Mouse (Mus musculus): ENCODE results near the gene Kansl1l. TPM values are rescaled to one million over a fixed set of nuclear protein-coding genes. Genes with fewer than 3 reads are reported as not detected.
A peak's percentile ranks its signal among the peaks of the same experiment; 100 is the strongest.

Gene Kansl1l
- polyA plus RNA-seq, 1 experiment: 10.4 TPM

DNA sequence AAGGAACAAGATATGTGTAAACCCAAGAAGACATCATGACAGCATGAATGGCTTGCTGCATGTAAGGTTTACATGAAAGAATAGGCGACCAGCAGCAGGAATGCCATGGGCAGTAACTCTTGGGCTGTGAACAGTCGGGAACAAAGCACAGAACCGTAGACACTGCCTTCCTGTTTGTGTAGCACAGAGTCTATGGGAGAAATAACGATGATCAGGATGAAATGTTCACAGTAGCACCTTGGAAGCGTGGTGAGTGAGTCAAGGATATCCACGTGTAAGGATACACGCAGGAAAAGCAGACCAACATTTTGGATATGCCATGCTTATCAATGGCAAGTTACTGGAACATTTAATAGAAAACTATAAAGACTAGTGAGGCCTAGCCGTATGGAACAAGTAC lies 2.6 kb downstream of the Kansl1l start:
- no peak for DNase-seq
- H3K27ac ChIP-seq (ENCODE audit: insufficient read depth, low read length): no peak overlapping the region
- no peaks in the 10 kb centered on the region for H3K4me1 ChIP-seq (ENCODE audit: control insufficient read depth, insufficient read depth, low read length)
- H3K4me3 ChIP-seq (replicated peaks; ENCODE audit: insufficient read depth, low read depth, low read length): no peak overlapping the region
- TF ChIP-seq POLR2A (IDR thresholded peaks at IDR 0.05; ENCODE audit: borderline replicate concordance, insufficient read depth, low read length): no peak
- TF ChIP-seq CTCF (IDR thresholded peaks at IDR 0.05; ENCODE audit: borderline replicate concordance, insufficient read depth, low read depth, low read length): no peak
- no peaks in the 10 kb centered on the region for H3K27me3 ChIP-seq (ENCODE audit: control insufficient read depth, insufficient read depth, low read length)
- WGBS: 47% methylated on average over 8 of the region's 8 CpGs

- no peak for DNase-seq
- Histone ChIP-seq H3K27me3 (ENCODE audit: control insufficient read depth, insufficient read depth, low read length) (no peaks in the 10 kb centered on the region), H3K4me1 (ENCODE audit: control insufficient read depth, insufficient read depth, low read length) (no peaks in the 10 kb centered on the region), H3K4me3 (replicated peaks; ENCODE audit: insufficient read depth, low read depth, low read length) (no peak overlapping the region), H3K27ac (ENCODE audit: insufficient read depth, low read length) (no peak overlapping the region)
- TF ChIP-seq POLR2A (IDR thresholded peaks at IDR 0.05; ENCODE audit: borderline replicate concordance, insufficient read depth, low read length): no peak
- TF ChIP-seq CTCF (IDR thresholded peaks at IDR 0.05; ENCODE audit: borderline replicate concordance, insufficient read depth, low read depth, low read length): no peak
- WGBS: 60% methylated on average over 1 of the region's 1 CpGs
Measured at GRCm38 (mm10) chr1:66813191-66813590, 4.2 kb downstream of the Kansl1l start.

DNA sequence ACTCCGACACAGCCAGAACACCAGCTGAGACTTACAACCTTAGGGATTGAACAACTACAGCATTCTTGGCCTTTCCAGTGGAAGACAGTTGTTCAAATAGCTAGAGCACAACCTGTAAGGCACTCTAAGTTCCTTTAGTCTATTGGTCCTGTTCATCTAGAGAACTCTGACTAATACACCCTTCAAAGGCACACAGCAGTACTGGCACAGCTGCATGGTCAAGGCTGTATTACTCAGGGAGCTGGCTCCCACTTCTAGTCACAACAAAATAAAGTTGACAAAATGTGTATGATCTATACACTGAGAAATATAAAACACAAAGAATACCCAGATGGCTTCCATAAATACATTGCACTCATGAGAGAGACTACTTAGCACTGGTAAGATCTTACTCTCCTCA lies 10.5 kb downstream of the Kansl1l start:
- no peaks in the 10 kb centered on the region for H3K27me3 ChIP-seq (ENCODE audit: control insufficient read depth, insufficient read depth, low read length)
- no peak for DNase-seq
- no peaks in the 10 kb centered on the region for H3K4me1 ChIP-seq (ENCODE audit: control insufficient read depth, insufficient read depth, low read length)
- WGBS: 64% methylated on average over 1 of the region's 1 CpGs
- TF ChIP-seq POLR2A (IDR thresholded peaks at IDR 0.05; ENCODE audit: borderline replicate concordance, insufficient read depth, low read length): no peak
- TF ChIP-seq CTCF (IDR thresholded peaks at IDR 0.05; ENCODE audit: borderline replicate concordance, insufficient read depth, low read depth, low read length): no peak
- no peak overlapping the region for H3K4me3 ChIP-seq (replicated peaks; ENCODE audit: insufficient read depth, low read depth, low read length)
- H3K27ac ChIP-seq (ENCODE audit: insufficient read depth, low read length): no peak overlapping the region

DNA sequence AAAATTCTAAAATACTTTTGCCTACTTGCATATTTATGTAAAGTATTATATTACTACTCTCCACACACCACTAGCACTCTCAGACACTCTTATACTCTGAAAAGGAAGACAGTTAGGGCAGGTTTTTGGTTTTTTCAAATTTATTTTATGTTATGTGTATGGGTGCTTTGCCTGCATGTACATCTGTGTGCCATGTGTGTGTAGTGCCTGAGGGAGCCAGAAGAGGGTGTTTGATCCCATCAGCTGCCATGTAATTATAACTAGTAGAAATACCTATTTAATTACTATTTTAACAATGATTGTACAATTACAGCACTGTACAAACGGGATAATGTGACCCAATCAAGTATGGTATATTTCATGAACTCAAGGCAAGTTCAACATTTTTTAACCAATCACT lies 12.0 kb downstream of the Kansl1l start:
- TF ChIP-seq CTCF (IDR thresholded peaks at IDR 0.05; ENCODE audit: borderline replicate concordance, insufficient read depth, low read depth, low read length): no peak
- TF ChIP-seq POLR2A (IDR thresholded peaks at IDR 0.05; ENCODE audit: borderline replicate concordance, insufficient read depth, low read length): no peak
- no peak for DNase-seq
- no peaks in the 10 kb centered on the region for H3K27me3 ChIP-seq (ENCODE audit: control insufficient read depth, insufficient read depth, low read length)
- no peak overlapping the region for H3K27ac ChIP-seq (ENCODE audit: insufficient read depth, low read length)
- H3K4me3 ChIP-seq (replicated peaks; ENCODE audit: insufficient read depth, low read depth, low read length): no peak overlapping the region
- WGBS: 92% methylated on average over 1 of the region's 1 CpGs
- no peaks in the 10 kb centered on the region for H3K4me1 ChIP-seq (ENCODE audit: control insufficient read depth, insufficient read depth, low read length)

GRCm38 (mm10) chr1:66804710-66805109 lies 12.7 kb downstream of the Kansl1l start:
- H3K27me3 ChIP-seq (ENCODE audit: control insufficient read depth, insufficient read depth, low read length): no peaks in the 10 kb centered on the region
- WGBS: 78% methylated on average over 5 of the region's 5 CpGs
- TF ChIP-seq POLR2A (IDR thresholded peaks at IDR 0.05; ENCODE audit: borderline replicate concordance, insufficient read depth, low read length) (no peak), CTCF (IDR thresholded peaks at IDR 0.05; ENCODE audit: borderline replicate concordance, insufficient read depth, low read depth, low read length) (no peak)

GRCm38 (mm10) chr1:66797962-66798361 lies 19.4 kb downstream of the Kansl1l start:
- Histone ChIP-seq H3K27me3 (ENCODE audit: control insufficient read depth, insufficient read depth, low read length) (no peaks in the 10 kb centered on the region), H3K27ac (ENCODE audit: insufficient read depth, low read length) (no peak overlapping the region), H3K4me1 (ENCODE audit: control insufficient read depth, insufficient read depth, low read length) (no peaks in the 10 kb centered on the region), H3K4me3 (replicated peaks; ENCODE audit: insufficient read depth, low read depth, low read length) (no peak overlapping the region)
- TF ChIP-seq CTCF (IDR thresholded peaks at IDR 0.05; ENCODE audit: borderline replicate concordance, insufficient read depth, low read depth, low read length) (no peak), POLR2A (IDR thresholded peaks at IDR 0.05; ENCODE audit: borderline replicate concordance, insufficient read depth, low read length) (no peak)
- no peak for DNase-seq
- 96% methylated on average over 2 of the region's 2 CpGs for WGBS

More at GRCm38 (mm10) chr1:66804710-66805109, 12.7 kb downstream of the Kansl1l start:
- Histone ChIP-seq H3K4me1 (ENCODE audit: control insufficient read depth, insufficient read depth, low read length) (no peaks in the 10 kb centered on the region), H3K4me3 (replicated peaks; ENCODE audit: insufficient read depth, low read depth, low read length) (no peak overlapping the region), H3K27ac (ENCODE audit: insufficient read depth, low read length) (no peak overlapping the region)
- no peak for DNase-seq

- TF ChIP-seq CTCF (IDR thresholded peaks at IDR 0.05; ENCODE audit: borderline replicate concordance, insufficient read depth, low read depth, low read length) (no peak), POLR2A (IDR thresholded peaks at IDR 0.05; ENCODE audit: borderline replicate concordance, insufficient read depth, low read length) (no peak)
Measured at GRCm38 (mm10) chr1:66792838-66793466, 24.4 kb downstream of the Kansl1l start.

GRCm38 (mm10) chr1:66782296-66782695 lies 35.1 kb downstream of the Kansl1l start:
- no peaks in the 10 kb centered on the region for H3K27me3 ChIP-seq (ENCODE audit: control insufficient read depth, insufficient read depth, low read length)
- 11% methylated on average over 2 of the region's 2 CpGs for WGBS
- TF ChIP-seq POLR2A (IDR thresholded peaks at IDR 0.05; ENCODE audit: borderline replicate concordance, insufficient read depth, low read length) (no peak), CTCF (IDR thresholded peaks at IDR 0.05; ENCODE audit: borderline replicate concordance, insufficient read depth, low read depth, low read length) (no peak)

More at GRCm38 (mm10) chr1:66792838-66793466, 24.4 kb downstream of the Kansl1l start:
- H3K4me1 ChIP-seq (ENCODE audit: control insufficient read depth, insufficient read depth, low read length): no peaks in the 10 kb centered on the region
- no peak overlapping the region for H3K27ac ChIP-seq (ENCODE audit: insufficient read depth, low read length)
- WGBS: 93% methylated on average over 2 of the region's 2 CpGs
- H3K4me3 ChIP-seq (replicated peaks; ENCODE audit: insufficient read depth, low read depth, low read length): no peak overlapping the region
- no peaks in the 10 kb centered on the region for H3K27me3 ChIP-seq (ENCODE audit: control insufficient read depth, insufficient read depth, low read length)
- DNase-seq: no peak

More at GRCm38 (mm10) chr1:66782296-66782695, 35.1 kb downstream of the Kansl1l start:
- no peak overlapping the region for H3K27ac ChIP-seq (ENCODE audit: insufficient read depth, low read length)
- H3K4me3 ChIP-seq (replicated peaks; ENCODE audit: insufficient read depth, low read depth, low read length): no peak overlapping the region
- DNase-seq: peak in 1 of 2 experiments; percentile 52
- no peaks in the 10 kb centered on the region for H3K4me1 ChIP-seq (ENCODE audit: control insufficient read depth, insufficient read depth, low read length)

Data from cerebellum, adult 2 months (tissue).